Mouse (Mus musculus) forebrain, embryonic 14.5 days (tissue): ENCODE measurements around the gene Atxn7l3. TPM values are rescaled to one million over a fixed set of nuclear protein-coding genes. Genes with fewer than 3 reads are reported as not detected.
A peak's percentile ranks its signal among the peaks of the same experiment; 100 is the strongest.

Source experiments
- ATAC-seq: fragments of 200-750 bp; cut with Nextera tagmentation; 2 replicates; pipeline ENCODE4 v1.8.0; 2017; ENCODE audit warnings: mild to moderate bottlenecking, moderate library complexity
- DNase-seq: peaks from one replicate; pipeline ENCODE4 v3.0.0-alpha.2; 2015; ENCODE audit warnings: low spot score
- H3K27ac ChIP-seq: fragments of 300-500 bp; sonication (generic); 2 replicates; pipeline ENCODE4 v1.5.1; 2014; ENCODE audit warnings: low read depth, mild to moderate bottlenecking, control low read depth, low read length, moderate library complexity
- H3K27me3 ChIP-seq: fragments of 300-500 bp; sonication (generic); replicated peaks from 2 replicates; pipeline ENCODE4 v1.6.1; 2014; ENCODE audit warnings: low read length, control low read depth, mixed read lengths; ENCODE audit not compliant: control insufficient read depth, insufficient read depth
- H3K36me3 ChIP-seq: fragments of 300-500 bp; sonication (generic); 2 replicates; pipeline ENCODE4 v1.6.1; 2014; ENCODE audit warnings: low read length, control low read depth; ENCODE audit not compliant: control insufficient read depth, insufficient read depth
- H3K4me1 ChIP-seq: fragments of 300-500 bp; sonication (generic); 2 replicates; pipeline ENCODE4 v1.6.1; 2014; ENCODE audit warnings: antibody characterized with exemption, low read length, control low read depth; ENCODE audit not compliant: control insufficient read depth, insufficient read depth
- H3K4me2 ChIP-seq: fragments of 300-500 bp; sonication (generic); 2 replicates; pipeline ENCODE4 v1.6.1; 2014; ENCODE audit warnings: mild to moderate bottlenecking, control low read depth, low read length
- H3K4me3 ChIP-seq: fragments of 300-500 bp; sonication (generic); 2 replicates; pipeline ENCODE4 v1.5.1; 2014; ENCODE audit warnings: low read depth, low read length, control low read depth
- H3K9ac ChIP-seq: fragments of 300-500 bp; sonication (generic); 2 replicates; pipeline ENCODE4 v1.6.1; 2014; ENCODE audit warnings: mild to moderate bottlenecking, low read length, control low read depth, moderate library complexity
- H3K9me3 ChIP-seq: fragments of 300-500 bp; sonication (generic); replicated peaks from 2 replicates; pipeline ENCODE4 v1.6.1; 2016; ENCODE audit warnings: low read length, control low read depth, mixed read lengths; ENCODE audit not compliant: control insufficient read depth
- WGBS: fragments of 180-500 bp; shearing (Covaris S2); extraction: QIAGEN DNeasy Blood & Tissue Kit; methylation state at CpG from one replicate; pipeline ENCODE4 v1.1.7; 2014; 5-methylcytosine and 5-hydroxymethylcytosine counted together
- polyA plus RNA-seq: library from polyadenylated mRNA; unstranded; fragments of >200 nt; fragmentation: Nextera tagmentation; extraction: Ambion mirVana; gene quantifications from 2 replicates; pipeline ENCODE4 v1.2.1, GENCODE M21; 2014

The Atxn7l3 gene
- polyA plus RNA-seq, 1 experiment from 2014 or later, result 25.2 TPM

GRCm38 (mm10) chr11:102248630-102249230, 47.7 kb downstream of the Atxn7l3 start, which contains the start of gene BC030867:
BC030867 (plus strand) TSS chr11:102248882.
- ATAC-seq (peak; percentile 80), DNase-seq (peak; percentile 96)
- H3K27ac ChIP-seq, result no peak within 1 kb of the TSS

GRCm38 (mm10) chr11:102246871-102247270, 49.6 kb downstream of the Atxn7l3 start:
- Histone ChIP-seq H3K4me2 (no peak overlapping the region), H3K4me1 (peaks cover 21% of the 10 kb centered on the region), H3K9me3 (no peaks in the 10 kb centered on the region), H3K36me3 (no peaks in the 10 kb centered on the region), H3K27me3 (no peaks in the 10 kb centered on the region), H3K9ac (no peak overlapping the region), H3K4me3 (no peak overlapping the region), H3K27ac (no peak overlapping the region)
- WGBS, result 88% methylated on average over 4 of the region's 4 CpGs
- ATAC-seq (no peak), DNase-seq (no peak)

More at GRCm38 (mm10) chr11:102248630-102249230, 47.7 kb downstream of the Atxn7l3 start, which contains the start of gene BC030867:
- Histone ChIP-seq H3K4me2 (peak within 1 kb of the TSS; percentile 82), H3K9ac (peak within 1 kb of the TSS; percentile 61), H3K9me3 (no peaks in the 10 kb centered on the region), H3K27me3 (no peaks in the 10 kb centered on the region), H3K4me3 (peak within 1 kb of the TSS; percentile 53), H3K4me1 (peaks cover 21% of the 10 kb centered on the region), H3K36me3 (no peaks in the 10 kb centered on the region)
- WGBS, result under 1% methylated on average over 41 of the region's 41 CpGs

DNA sequence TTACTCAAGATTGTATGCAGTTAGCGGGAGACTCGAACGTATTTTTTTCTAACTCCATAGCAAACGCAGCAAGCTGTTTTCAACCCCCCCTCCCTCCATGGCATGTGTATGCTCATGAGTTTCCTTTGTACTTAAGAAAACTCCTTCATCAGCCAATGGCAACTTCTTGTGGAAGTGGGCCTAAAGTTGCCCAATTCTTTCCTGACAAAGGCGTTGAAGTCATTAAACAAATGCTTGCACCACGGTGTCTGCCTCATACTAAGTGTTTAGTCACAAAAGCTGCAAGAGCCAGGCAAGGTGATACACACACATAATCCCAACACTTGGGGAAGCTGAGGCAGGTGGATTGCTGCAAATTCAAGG, 50.2 kb downstream of the Atxn7l3 start:
- H3K27ac ChIP-seq, result no peak overlapping the region
- WGBS, result 78% methylated on average over 6 of the region's 6 CpGs
- no peaks in the 10 kb centered on the region for H3K36me3 ChIP-seq
- H3K4me2 ChIP-seq, result no peak overlapping the region
- no peak overlapping the region for H3K4me3 ChIP-seq
- no peaks in the 10 kb centered on the region for H3K27me3 ChIP-seq
- H3K9me3 ChIP-seq, result no peaks in the 10 kb centered on the region
- no peak for DNase-seq
- no peak overlapping the region for H3K9ac ChIP-seq
- ATAC-seq, result no peak
- H3K4me1 ChIP-seq, result peaks cover 21% of the 10 kb centered on the region

DNA sequence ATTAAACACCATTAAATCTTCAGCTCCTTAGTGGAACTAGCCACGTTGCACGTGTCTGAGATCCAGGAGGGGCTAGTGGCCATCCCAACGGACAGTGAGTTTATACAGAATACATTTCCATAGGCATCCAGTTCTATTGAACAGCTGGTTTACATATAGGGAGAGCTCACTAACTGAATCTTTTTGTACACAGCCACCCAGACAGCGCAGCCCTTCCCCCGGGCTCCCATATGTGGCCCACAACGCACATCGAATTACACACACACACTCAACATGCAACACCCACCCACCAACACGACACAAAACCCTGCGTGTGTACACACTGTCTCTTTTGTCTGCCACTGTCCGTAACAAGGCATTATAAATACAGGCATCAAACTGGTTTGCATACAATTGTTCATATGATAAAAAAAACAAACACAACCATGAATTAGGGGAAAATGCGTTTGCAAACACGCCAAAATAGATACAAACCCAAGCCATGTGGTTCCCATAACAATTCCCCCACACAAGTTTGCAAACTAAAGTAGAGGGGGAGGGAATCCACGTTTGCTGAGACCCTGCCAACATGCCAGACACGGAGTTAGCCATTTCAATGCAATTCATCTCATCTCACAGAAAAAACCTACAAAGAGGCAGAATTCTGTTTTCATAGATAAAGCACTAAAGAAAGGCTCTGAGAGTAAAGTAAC, 50.7 kb downstream of the Atxn7l3 start:
- Histone ChIP-seq H3K4me3 (peak overlapping the region; percentile 29), H3K36me3 (no peaks in the 10 kb centered on the region), H3K27ac (0 out of 2 replicates have a peak overlapping the region, but pooled peaks have one; percentile 27), H3K4me1 (peaks cover 21% of the 10 kb centered on the region), H3K9ac (peak overlapping the region; percentile 64), H3K4me2 (peak overlapping the region; percentile 69), H3K27me3 (no peaks in the 10 kb centered on the region), H3K9me3 (no peaks in the 10 kb centered on the region)
- 46% methylated on average over 14 of the region's 14 CpGs for WGBS
- ATAC-seq (no peak), DNase-seq (no peak)

DNA sequence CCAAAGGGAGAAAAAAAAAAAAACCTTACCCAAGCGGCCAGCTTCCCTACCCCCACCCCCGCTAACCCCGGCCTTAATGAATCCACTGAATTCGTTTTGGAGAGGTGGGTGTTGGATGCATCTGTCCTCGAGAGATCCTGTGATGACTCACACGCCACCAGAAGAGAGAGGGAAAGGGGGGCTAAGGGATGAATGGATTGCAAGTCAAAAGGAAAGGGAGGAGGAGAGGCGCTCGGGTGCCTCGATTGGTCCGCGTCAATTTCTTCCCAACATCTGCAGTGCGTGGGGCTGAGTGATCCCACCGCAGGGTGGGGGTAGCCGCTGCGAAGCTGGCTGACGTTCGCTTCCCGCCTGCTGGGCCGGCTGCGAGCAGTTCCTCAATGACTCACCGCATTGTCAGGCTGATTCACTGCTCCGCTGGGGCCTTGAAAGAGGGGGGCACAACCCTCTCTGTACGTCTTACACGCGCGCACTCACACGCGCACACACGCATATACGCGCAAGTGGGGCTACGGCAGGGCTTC, 51.4 kb downstream of the Atxn7l3 start:
- H3K27me3 ChIP-seq, result no peaks in the 10 kb centered on the region
- DNase-seq, result peak; percentile 84
- H3K9me3 ChIP-seq, result no peaks in the 10 kb centered on the region
- H3K9ac ChIP-seq, result peak overlapping the region; percentile 64
- peak overlapping the region; percentile 69 for H3K4me2 ChIP-seq
- H3K36me3 ChIP-seq, result no peaks in the 10 kb centered on the region
- ATAC-seq, result peak; percentile 67
- H3K4me1 ChIP-seq, result peaks cover 21% of the 10 kb centered on the region
- WGBS, result under 1% methylated on average over 32 of the region's 32 CpGs
- 0 out of 2 replicates have a peak overlapping the region, but pooled peaks have one; percentile 27 for H3K27ac ChIP-seq
- H3K4me3 ChIP-seq, result peak overlapping the region; percentile 29

DNA sequence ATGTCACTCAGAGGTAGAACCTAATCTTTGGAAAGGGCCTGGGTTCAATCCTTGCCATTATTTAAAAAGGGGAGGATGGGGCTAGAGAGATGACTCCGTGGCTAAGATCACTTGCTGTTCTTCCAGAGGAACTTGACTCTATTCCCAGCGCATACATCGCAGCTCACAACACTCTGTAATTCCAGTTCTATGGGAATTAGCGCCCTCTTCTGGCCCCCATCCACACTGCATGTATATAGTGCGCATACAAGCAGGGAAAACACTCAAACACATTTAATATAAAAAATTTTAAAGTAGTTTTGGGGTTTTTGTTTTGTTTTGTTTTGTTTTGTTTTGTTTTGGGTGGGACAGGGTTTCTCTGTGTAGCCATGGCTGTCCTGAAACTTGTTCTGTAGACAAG, 54.6 kb downstream of the Atxn7l3 start:
- ATAC-seq, result no peak
- H3K4me2 ChIP-seq, result no peak overlapping the region
- H3K9me3 ChIP-seq, result no peaks in the 10 kb centered on the region
- no peak overlapping the region for H3K4me3 ChIP-seq
- no peak overlapping the region for H3K27ac ChIP-seq
- DNase-seq, result no peak
- H3K36me3 ChIP-seq, result no peaks in the 10 kb centered on the region
- H3K27me3 ChIP-seq, result no peaks in the 10 kb centered on the region
- 57% methylated on average over 5 of the region's 5 CpGs for WGBS
- peaks cover 13% of the 10 kb centered on the region for H3K4me1 ChIP-seq
- no peak overlapping the region for H3K9ac ChIP-seq

DNA sequence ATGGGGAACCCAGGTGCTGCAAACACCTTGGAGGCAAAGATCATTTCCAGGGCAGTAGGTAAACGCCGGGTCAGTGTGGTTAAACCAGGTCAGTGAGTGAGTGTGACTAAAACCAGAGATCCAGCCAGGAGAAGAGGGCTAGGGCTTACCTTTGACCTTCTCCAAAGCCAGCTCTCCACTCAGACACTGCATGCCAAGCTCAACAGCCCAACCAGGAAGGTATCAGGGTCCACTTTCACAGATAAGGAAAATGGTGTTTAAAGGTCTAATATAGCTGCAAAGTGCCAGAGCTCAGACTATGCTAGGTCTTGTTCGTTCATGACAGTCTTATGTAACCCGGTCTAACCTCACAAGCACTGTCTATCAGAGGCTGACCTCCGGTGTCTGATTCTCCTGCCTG, 55.2 kb downstream of the Atxn7l3 start:
- Histone ChIP-seq H3K27me3 (no peaks in the 10 kb centered on the region), H3K4me1 (peaks cover 13% of the 10 kb centered on the region), H3K9me3 (no peaks in the 10 kb centered on the region), H3K27ac (no peak overlapping the region), H3K9ac (no peak overlapping the region), H3K36me3 (no peaks in the 10 kb centered on the region), H3K4me2 (no peak overlapping the region), H3K4me3 (no peak overlapping the region)
- no peak for DNase-seq
- 91% methylated on average over 5 of the region's 5 CpGs for WGBS
- no peak for ATAC-seq

GRCm38 (mm10) chr11:102240636-102241035, 55.8 kb downstream of the Atxn7l3 start:
- H3K9ac ChIP-seq, result no peak overlapping the region
- no peaks in the 10 kb centered on the region for H3K27me3 ChIP-seq
- DNase-seq, result no peak
- H3K9me3 ChIP-seq, result no peaks in the 10 kb centered on the region
- peaks cover 11% of the 10 kb centered on the region for H3K4me1 ChIP-seq
- no peaks in the 10 kb centered on the region for H3K36me3 ChIP-seq
- 85% methylated on average over 6 of the region's 6 CpGs for WGBS
- no peak for ATAC-seq
- H3K4me3 ChIP-seq, result no peak overlapping the region
- no peak overlapping the region for H3K27ac ChIP-seq
- H3K4me2 ChIP-seq, result no peak overlapping the region
